Mouse (Mus musculus): ENCODE results near the gene Foxk1.

DNA sequence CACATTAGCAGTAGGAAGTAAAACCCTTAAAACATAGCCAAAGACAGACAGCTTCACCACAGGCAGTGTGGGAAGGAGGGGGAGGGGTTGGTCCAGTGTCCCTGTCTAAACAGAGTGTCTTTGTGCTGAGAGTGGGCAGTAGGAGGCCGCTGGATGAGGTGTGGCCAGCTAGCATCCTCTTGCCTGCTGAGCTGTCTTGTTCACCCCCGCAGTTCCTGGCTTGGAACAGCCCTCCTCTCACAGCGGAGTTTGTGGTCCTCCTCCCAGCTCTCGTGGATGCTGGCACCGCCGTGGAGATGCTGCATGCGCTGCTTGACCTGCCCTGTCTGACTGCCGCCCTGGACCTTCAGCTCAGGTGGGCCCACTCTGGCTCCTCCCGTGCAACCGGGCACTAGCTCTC lies 72.4 kb downstream of the Foxk1 start:
- TF ChIP-seq TAL1 (IDR thresholded peaks at IDR 0.05; ENCODE audit: low read length) (no peak), GATA1 (IDR thresholded peaks at IDR 0.05; ENCODE audit: low read length) (no peak)

Data from erythroblast, embryonic 14.5 days (primary cell).